Mouse (Mus musculus) granulocyte monocyte progenitor cell, adult 5-6 weeks (primary cell): ENCODE measurements around the gene Ap1g2. TPM values are rescaled to one million over a fixed set of nuclear protein-coding genes. Genes with fewer than 3 reads are reported as not detected.

Experiments
- ATAC-seq: replicated peaks from 2 replicates; pipeline ENCODE4 v1.8.0; 2016; ENCODE audit warnings: mild to moderate bottlenecking, moderate TSS enrichment, inconsistent platforms; ENCODE audit not compliant: poor library complexity, severe bottlenecking
- total RNA-seq, 2 experiments: library from RNA; stranded (forward) in 1 of 2; stranded (reverse) in 1 of 2; fragments of 200-712, 200-1000 nt in 1 of 2; fragments of >200 nt in 1 of 2; fragmentation: Nextera tagmentation in 1 of 2; gene quantifications; 2 replicates each; pipeline ENCODE4 v1.2.3; 2014 to 2017

The Ap1g2 gene
- total RNA-seq (2014; fragmentation: Nextera tagmentation) (56.6 and 87.9 TPM in 2 replicates), total RNA-seq (2017) (12.4 and 15.1 TPM in 2 replicates)

DNA sequence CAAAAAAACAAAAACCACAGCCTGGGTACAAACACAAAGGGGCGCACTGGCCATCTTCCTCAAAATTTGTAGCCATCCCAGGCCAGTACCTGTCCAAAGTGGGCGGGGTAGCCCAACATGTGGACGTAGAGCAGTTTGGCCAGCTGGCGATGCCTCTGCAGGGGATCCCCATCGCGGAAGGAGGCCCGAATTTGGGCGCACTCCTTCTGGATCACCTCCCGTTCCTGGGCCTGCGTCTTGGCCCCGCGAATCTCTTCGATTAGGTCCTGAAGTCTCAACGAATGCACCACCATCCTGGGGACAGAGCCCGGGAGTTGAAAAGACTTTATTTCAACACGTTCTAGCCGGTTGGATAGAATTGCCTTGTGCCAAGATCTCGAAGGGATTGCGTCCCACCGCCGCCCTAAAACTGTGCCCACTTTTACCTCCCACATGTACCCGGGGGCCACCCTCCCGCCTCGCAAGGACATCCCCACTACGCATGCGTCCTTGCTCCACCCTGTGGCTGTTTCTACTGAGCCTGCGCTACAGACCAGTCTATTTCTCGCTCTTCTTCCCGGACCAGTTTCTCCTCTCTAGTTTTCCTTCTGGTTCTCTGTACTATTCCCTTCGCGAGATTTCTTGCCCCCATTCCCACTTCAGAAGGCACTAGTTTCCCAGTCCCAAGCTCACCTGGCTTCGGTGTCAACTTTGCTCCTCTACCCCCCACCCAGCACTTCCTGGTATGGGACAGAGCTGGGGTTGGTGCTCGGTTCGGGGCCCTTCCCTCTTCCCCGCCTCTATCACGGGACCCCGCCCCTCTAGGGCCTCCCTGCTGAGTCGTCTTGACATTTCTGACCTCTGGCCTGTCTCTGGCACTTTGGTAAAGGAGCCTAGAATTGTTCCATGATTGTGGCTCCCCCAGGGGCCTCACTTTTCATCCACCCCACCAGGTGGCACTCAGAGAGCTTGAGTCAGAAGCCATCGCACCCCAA is at the start of gene Ap1g2:
Ap1g2 (minus strand) TSS at position 758 of the 974 bp plus-strand sequence.
- ATAC-seq: peak; percentile 80

- ATAC-seq: no peak
Measured at GRCm38 (mm10) chr14:55152951-55153481, 46.6 kb upstream of the Ap1g2 start.

DNA sequence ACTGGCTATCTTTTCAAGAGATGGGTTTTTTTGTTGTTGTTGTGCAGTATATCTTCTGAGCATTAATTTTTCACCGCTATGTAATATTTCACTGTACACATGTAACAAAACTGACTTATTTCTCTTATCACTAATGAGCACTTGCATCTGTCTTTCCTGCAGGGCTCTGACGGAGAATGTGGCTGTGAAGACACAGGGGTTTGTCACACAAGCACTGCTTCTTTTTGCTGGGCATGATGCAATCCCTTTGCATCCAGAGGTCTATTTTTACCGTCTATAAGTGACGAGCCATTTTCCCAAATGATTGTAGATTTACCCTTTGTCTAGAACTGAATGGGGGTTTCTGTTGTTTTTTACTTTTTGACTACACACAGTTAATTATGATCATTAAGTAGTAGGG is 45.8 kb upstream of the Ap1g2 start:
- ATAC-seq: peak; percentile 53

DNA sequence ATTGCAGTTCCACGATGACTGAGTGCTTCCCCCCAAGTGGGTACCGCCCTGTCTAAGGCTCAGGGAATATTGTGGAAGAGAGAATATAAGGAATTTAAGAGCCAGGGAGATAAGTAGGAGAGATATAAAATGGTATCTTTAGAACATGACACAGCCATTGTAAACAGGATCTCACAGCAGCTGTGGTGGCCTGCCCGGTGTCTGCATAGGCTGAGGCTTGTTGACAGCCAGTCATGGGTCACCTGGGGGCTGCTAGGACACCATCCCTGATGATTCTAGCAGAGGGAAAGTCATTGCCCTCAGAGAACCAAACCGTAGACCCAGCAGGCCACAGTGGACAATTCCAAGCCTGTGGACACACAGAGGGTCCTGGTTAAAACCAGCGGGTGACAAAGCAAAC is 44.6 kb upstream of the Ap1g2 start:
- ATAC-seq: no peak

DNA sequence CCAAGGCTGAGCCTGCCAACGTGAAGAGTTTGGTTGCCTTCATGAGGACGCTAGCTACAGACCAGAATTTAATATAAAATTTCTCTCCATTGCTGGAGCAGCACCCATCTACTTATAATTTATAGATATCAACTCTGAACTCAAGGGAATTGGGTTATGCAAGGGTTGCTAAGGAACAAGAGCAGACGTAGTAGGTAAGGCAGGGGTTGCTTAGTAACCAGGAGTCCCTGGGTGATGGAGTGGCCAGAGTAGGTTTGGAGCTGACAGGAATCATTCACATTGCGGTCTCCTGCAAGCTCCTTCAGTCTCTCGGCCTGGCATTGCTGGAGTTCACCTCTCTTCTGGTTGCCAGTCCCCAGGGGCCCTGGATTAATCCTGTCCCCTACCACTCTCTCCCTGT is 42.6 kb upstream of the Ap1g2 start:
- ATAC-seq: no peak

- 0 out of 2 replicates have a peak, but pooled peaks have one; percentile 20 for ATAC-seq
Measured at GRCm38 (mm10) chr14:55148363-55148915, 42.0 kb upstream of the Ap1g2 start.

DNA sequence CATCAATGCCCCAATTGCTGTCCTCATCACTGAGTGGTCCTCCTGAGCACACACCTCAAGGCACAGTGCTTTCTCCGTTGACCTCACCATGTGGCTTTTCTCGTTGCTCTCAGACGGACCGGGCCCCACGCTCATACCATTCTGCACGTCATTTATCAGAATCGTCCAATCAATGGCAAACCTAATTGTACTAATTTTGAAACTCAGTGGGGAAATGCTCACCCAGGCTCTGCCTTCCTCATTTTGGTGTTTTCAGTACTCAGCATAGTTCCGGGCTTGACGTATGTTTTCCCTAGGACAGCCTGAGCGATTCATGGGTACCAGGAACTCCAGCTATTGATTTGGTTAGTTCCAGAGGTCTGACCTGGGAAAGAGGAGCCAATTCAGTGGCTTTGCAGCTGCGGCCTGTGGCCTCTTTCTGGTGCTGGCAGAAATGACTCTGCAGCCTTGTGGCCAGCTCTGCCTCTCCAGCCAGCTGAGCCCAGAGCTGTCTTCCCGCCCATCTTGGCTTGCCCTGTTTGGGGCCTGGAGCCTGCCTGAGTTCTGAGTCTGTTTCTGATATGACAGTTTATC is 40.5 kb upstream of the Ap1g2 start:
- peak; percentile 90 for ATAC-seq

DNA sequence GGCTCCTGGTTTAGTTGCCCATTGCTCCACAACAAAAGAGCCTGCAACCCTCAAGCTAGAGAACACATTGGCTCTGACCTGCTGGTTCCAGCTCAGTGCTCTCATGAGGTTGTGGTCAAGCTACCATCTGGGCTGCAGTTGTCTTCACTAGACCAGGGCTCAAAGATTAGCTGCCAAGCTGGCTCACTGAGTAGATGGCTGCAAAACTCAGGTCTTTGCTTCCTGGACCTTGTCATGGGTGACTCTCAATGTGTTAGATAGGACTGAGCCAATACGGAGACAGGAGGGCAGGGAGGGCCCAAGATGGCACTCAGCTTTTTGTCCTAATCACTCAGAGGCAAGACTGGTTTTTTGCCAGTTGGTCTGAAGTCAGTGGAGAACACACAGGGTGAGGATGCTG is 39.9 kb upstream of the Ap1g2 start:
- ATAC-seq: no peak

DNA sequence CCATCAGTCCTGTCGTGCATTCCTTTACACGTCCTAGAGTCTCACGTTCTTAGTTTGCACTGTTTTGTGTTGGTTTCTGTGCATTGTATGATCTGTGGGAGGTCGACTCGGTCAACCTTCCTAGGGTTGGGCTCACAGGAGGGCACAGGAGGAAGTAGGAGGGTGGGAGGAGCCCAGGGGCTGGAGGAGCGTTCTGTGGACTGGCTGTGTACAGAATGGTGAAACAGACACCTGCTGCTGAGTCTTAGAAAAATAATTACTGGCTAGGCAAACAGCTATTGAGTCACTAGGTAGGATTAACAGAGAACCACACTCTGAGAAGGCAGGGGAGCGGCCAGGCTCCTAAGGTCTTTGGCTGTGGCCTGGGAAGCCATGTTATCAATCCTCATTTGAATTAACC is 32.9 kb upstream of the Ap1g2 start:
- peak; percentile 89 for ATAC-seq

DNA sequence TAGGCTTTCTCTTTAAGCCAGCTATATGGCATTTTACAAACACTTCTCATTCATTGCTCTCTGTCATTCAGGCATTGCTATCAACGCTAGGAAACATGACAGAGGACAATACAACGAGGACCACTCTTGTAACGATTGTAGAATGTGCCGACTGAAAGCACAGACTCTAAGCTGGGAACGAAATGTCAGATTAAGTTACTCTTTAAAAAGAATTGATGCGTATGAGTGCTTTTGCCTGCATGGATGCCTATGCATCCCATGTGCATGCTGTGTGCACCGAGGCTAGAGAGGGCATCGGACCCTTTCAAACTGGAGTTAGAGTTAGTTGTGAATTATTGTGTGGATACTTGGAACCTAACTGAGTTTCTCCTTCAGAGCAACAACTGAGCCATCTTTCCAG is 29.3 kb upstream of the Ap1g2 start:
- no peak for ATAC-seq

- ATAC-seq: no peak
Measured at GRCm38 (mm10) chr14:55126521-55126920, 20.1 kb upstream of the Ap1g2 start.

DNA sequence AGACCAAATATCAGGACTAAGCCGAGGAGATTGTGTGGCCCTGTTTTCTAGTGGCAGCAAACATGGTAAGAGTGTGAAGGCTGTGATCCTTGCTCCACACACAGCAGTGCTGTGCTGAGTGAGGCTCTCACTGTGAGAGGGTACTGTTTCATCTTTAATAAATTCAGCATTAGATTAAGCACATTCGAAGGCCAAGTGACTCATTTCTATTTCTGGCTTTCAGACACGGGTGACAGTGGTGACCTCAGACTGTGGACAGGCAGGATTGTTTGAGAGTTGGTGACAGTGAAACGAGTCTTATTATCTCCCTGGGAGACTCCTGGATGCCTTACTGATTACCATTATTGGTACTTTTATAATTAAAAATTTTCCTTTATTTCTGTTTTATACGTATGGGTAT is 19.3 kb upstream of the Ap1g2 start:
- no peak for ATAC-seq

GRCm38 (mm10) chr14:55122359-55122758 is 16.0 kb upstream of the Ap1g2 start:
- ATAC-seq: no peak

GRCm38 (mm10) chr14:55121947-55122346 is 15.6 kb upstream of the Ap1g2 start:
- ATAC-seq: peak; percentile 92

GRCm38 (mm10) chr14:55119421-55120134 is 13.2 kb upstream of the Ap1g2 start:
- ATAC-seq: peak; percentile 41; the same call in 1 of the 2 replicates

DNA sequence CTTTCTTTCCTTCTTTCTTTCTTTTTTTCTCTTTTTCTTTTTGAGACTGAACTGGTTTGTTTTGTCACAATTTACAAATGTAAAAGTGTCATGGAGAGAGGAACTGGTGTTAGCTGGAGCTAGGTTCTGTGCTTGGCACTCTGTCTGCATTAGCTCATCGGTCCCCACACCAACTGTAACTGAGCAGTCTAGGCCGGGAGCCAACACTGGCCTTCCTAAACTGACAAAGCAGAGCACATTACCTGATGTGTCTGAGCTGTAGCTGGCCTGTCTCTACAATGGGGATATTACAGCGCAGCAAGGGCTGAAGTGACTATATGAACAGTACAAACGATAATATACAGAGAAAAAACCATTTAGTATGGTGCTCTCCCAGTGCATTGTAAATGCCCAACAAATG is 12.5 kb upstream of the Ap1g2 start:
- no peak for ATAC-seq

GRCm38 (mm10) chr14:55116425-55117200 is 10.2 kb upstream of the Ap1g2 start, which contains the start of gene Jph4:
Gene Jph4, minus strand, starts transcription at chr14:55116935.
- ATAC-seq: no peak

GRCm38 (mm10) chr14:55115846-55116245 is 9.5 kb upstream of the Ap1g2 start:
- no peak for ATAC-seq
